Mouse (Mus musculus) cerebellum, postnatal 14 days (tissue): Measurements from ENCODE around the gene Ano1.

Source experiments
- DNase-seq, 2 experiments: peaks; one replicate each; pipeline ENCODE4 v3.0.0; 2021; ENCODE audit warnings: mixed read lengths in 2 of 2

Ano1 gene

DNA sequence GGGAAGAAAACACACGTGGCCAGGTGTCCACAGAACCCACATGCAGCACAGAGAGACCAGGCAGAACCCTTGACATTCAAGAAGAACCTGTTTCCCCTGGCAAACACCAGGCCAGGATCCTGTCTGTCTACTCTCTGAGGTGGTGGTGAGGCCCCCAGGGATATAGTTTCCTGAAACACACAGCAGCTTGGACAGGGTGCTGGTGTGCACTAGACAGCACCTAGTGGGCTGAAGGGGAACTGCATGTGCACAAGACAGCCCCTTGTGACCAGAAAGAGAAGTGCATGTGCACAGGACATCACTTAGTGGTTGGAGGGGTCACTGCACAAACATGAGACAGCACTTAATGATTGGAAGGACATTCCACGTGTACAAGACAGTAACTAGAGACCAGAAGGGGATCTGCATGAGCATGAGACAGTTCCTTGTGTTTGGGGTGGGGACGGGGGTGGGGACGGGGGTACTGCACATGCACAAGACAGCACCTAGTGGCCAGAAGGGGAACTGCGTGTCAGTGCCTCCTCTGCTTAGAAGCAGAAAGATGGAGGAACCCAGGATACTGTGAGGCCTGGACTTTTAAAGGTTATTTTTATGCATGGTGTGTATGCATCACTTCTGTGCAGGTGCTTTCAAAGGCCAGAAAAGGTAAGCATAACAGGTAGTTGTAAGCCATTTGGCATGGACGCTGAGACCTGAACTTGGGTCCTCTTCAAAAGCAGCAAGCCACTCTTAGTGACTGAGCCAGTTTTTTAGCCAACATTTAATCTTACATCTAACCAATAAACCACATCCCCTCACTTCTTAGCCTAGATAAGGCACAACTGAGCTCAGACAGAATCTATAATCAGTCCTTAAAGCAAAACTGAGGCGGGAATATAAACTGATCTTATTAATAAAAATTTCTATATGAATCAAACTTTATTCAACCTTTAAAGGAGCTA, 54.7 kb downstream of the Ano1 start:
- DNase-seq = peak in 1 of 2 experiments; percentile 41

DNA sequence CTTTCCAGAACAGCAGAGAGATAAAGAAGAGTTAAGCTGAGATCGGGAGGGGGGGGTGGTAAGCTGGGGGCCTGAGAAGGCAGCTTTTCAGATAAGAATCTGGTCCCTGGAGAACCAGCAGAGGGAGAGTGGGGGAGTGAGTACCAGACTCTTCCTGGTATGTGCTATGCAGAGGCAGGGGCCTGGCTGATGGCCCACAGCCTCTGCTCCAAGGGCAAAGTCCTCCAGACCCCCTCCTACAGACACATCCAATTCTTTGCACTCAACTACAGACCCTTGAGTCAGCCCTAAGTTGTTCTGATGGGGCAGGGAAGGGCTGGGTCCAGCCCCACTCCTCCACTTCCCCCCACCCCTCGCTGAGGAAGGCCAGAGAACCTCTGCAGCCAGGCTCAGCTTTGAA, 61.9 kb downstream of the Ano1 start:
- no peak for DNase-seq

DNA sequence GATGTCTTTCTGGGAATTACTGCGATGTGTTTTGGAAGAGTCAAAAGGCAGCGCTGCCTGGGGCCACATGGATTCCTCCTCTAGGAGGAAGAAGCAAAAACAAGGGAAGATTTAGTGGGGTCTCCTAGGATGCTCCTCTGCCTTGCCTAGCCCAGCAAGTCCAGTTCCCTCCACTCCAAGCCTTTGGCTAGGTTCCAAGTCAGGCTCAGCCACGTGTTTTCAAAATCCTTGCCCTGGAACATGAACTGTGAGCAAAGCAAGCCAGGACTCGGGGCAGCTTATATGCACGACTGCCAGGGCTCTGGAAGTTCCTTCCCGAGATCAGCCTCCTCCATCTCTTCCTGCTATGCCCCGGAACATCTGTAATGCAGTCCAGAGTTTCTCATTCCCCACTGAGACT, 62.6 kb downstream of the Ano1 start:
- peak; percentile 14 to 17 for DNase-seq

DNA sequence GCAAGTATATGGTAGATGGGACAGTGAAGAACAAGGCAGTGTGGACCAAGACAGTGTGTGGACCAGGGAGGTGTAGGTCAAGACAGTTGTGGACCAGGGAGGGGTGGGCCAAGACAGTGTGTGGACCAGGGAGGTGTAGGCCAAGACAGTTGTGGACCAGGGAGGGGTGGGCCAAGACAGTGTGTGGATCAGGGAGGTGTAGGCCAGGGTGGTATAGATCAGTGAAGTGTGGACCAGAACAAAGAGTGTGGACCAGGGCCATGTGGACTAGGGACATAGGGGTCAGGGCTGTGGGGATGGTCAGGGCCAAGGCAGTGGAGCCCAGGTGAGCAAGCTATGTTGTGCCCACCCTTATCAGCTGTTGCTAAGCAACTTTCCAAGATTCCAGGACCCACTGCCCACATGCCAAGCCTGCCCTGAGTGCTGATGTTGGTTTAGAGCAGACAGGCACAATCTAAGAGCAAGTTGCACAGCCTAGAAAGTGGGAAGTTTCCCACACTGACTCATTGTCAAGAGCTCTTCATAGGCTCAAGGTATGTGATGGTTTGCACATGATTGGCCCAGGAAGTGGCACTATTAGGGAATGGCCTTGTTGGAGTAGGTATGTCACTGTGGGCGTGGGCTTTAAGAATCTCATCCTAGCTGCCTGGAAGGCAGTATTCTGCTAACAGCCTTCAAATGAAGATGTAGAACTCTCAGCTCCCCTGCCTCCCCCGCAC, 64.0 kb downstream of the Ano1 start:
- DNase-seq = no peak

DNA sequence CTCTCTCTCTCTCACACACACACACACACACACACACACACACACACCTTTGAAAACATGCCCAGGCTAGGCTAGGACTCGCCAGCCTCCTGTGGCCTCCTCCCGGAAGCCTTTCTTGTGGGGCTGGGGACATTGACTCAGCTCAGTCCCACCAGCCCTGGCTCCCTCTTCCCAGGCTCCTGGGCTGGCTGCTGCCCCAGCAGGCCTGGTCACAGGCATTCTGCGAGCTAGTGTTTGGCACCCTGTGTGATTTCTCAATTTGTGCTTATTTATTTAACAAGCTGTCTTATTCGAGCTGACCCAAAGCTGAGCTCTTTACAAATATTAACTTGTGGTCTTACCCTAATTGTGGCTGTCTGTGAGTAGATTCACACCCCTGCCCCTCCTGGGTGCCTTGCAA, 66.8 kb downstream of the Ano1 start:
- DNase-seq = peak; percentile 9 to 10

DNA sequence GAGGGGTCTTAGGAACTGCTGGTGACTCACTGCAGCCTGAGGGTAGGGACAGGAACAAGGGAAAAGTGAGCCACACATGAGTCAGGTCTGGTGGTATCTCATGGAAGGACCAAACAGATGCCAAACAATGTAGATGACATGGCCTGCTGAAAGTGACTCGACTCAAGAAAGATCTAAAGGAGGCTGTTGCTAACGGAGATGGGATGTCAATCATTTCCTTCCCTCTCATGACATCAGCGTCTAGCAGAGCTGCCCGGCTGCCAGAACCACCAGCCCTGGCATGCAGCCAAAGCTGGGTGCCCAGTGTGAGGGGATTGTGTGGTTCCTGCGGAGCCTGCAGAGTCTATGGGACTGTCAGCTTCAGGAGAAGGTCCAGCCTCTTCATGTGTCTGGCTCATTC, 67.3 kb downstream of the Ano1 start:
- DNase-seq = peak; percentile 42 to 68

DNA sequence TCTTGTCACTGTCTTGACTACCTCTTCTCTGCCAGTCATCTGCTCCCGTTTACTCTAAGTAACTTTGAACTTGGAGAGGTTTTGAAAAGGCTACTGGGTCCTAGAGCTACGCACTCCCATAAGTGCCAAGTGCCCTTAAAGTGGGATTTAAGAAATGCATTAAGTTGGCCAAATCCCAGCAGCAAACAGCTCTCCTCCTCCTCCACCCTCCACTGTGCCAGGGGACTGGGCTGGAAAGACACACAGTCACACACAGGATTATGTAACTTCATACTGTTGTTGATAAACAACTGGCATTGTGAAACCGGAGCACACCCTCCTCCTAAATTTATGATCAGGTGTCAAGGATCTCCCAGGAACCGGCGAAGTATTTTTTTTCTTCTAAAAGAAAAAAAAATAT, 71.7 kb downstream of the Ano1 start:
- DNase-seq = no peak

DNA sequence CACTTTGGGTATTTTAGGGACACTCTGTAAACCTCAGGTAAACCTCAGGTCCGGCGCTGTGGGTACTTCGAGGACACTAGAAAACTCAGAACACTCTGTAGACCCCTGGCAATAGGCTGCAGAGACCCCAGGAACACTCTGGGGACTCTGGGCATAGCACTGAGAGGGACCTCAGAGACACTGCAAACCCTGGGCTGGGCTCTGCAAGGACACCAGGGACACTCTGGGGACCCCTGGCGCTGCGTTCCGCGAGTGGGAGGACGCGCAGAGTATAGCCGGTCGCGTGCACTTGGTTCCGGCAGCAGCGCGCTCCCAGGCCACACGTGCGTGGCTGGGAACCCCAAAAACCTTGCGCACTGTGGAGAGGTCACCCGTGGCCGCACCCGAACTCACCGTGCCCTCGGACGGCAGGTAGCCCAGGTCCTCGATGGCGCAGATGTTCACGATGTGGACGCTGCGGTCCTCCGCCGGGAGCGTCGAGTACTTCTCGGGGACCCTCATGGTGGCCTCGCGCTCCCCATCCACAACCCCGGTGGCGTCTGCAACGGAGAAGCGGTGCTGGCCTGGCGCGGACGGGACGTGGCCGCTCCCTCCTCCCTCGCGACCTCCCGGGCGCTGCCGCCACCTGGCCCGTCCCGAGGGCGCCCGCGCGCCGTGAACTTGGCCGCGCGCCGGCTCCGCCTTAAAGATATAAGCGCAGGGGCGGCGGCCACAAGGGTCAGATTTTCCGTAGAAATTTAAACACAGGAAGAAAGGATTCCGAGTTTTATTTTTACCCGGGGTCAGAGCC, 73.3 kb downstream of the Ano1 start:
- peak; percentile 15 to 23 for DNase-seq

DNA sequence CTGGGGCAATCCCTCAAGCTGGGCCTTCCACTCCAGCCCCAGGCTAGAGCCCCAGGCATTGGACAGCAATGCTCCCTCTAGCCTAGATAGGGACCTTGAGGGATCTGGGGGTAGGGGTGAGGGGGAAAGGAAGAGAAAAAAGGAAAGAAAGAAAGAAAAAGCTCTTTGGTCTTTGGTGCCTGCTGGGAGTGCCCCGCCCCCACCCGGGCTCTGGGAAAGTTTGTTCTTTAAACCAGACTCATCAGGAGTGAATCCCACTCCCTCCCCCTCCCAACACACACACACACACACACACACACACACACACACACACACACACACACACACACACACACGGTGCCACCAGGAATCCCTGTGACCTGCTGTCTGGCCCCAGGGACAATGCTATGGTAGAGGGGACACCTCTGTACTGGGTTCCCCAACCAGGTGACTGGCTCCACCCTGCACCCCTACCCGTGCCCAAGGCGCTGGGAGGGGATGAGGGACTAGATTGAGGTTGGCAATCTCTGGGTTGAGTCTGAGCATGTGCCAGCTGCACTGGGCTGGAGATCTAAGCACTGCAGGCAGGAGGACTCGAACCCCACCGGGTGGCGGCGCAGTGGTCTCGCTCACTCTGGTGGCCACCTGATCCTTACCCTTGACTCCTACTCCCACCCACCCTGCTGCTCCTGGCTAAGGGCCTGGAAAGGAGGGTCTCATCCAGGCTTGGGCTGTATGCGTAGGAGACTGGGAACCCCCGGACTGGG, 74.3 kb downstream of the Ano1 start:
- peak in 1 of 2 experiments; percentile 16 for DNase-seq

DNA sequence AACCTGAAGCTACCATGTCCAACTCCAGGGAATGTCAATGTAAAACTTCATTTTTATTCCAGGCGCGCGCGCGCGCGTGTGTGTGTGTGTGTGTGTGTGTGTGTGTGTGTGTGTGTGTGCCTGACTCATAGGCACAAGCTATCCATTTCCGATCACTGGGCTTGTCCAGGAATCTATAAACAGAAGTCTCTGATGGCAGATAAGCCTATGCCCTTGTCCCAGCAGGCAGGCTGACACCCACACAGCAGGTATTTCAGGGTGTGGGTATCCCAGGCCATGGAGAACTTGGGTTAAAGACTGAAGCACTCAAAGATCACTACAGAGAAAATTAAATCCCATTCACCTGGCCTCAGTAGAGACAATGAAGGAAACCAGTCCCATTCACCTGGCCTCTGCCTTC, 76.1 kb downstream of the Ano1 start:
- no peak for DNase-seq

DNA sequence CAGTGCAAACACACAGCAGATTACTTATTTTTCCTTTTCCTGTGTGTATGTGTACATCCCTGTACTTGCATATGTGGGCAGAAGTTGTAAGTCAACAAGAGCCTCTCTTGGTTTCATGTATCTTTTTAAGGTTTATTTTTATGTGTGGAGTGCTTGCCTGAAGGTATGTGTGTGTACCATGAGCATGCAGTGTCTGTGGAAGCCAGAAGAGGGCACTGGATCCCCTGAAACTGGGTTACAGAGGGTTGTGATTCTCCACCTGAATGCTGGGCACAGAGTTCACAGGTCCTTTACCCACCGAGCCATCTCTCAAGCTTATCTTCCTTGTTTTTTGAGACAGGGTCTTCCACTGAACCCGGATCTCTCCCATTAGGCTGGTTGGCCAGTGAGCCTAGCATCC, 81.9 kb downstream of the Ano1 start:
- DNase-seq = no peak

DNA sequence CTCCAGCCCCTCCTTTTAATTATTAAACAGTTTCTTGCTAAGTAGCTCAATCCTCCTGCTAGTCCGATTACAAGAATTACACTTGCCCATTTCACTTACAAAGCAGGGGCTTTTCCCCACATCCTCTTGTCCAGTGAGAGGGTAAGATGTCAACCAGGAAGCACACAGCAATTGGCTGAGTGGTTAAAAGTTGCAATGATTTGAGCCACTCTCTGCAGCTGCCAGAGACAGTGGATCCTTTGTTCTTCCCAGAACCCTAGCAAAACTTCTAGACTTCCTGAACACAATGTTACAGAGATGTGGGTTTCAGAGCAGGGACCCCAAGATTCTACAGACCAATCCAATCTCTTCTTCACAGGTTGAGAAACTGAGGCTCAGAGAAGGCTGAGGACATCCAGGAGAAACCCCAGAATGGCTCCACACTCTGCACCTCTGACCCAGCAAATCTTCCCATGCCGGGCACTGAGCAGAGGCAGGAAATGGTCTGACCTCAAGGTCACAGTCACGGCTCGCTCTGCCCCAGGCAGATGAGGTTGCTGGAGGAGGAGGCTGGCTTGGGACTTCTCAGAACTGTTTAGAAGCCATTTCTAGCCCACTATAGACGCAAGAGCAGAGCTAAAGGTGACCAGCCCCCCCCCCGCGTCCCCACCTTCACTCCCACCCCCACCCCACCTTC, 83.0 kb downstream of the Ano1 start:
- no peak for DNase-seq

DNA sequence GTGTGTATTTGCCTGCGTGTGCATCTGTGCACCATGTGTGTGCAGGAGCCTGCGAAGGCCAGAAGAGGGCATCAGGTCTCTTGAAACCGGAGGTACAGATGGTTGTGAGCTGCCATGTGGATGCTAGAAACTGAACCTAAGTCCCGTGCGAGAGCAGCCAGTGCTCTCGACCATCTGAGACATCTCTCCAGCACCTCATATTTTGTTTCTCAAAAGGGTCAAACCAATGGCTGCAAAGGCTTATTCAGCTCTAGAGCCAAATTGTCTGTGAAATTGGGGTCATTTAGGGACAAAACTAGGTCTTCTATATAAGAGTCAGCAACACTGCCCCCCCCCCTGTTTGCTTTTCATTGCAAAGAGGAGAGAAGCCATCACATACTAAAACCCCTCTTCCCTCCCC, 84.7 kb downstream of the Ano1 start:
- DNase-seq = no peak

DNA sequence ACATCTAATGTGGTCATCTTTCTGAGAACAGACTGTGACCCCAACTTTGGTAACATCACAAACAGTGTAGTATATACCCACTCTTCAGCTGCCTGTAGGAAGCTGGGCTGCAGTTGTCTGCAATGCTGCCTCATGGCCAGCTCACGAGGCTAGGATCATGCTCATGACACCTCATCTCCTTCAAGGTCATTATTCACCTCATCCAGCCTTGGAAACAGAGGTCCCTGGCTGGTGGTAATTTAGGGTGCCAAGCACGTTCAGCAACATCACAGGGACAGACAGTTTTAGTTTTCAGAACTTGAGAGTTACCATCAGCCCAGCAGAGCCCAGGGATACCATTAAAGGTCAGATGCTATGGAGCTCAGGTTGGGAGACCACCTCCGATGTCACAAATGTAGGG, 86.2 kb downstream of the Ano1 start:
- DNase-seq = no peak

DNA sequence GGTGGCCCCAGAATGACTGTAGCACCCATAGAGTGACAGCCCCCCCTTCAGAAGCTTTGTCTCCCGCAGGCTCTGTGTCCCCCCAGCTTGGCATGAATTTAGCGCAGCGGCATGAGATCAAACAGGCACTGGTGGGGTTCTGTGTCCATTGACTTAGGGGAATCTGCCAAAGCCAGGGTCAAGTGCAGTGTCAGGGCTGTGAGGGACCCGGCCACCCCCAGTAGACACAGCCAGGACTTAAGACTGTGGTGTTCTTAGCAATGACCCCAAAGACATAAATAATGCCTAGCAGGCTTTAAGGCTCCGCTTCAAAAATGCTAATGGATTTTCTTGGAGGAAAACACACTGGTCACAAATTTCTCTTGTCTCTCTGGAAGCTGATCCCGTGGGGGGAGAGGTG, 88.2 kb downstream of the Ano1 start:
- no peak for DNase-seq

DNA sequence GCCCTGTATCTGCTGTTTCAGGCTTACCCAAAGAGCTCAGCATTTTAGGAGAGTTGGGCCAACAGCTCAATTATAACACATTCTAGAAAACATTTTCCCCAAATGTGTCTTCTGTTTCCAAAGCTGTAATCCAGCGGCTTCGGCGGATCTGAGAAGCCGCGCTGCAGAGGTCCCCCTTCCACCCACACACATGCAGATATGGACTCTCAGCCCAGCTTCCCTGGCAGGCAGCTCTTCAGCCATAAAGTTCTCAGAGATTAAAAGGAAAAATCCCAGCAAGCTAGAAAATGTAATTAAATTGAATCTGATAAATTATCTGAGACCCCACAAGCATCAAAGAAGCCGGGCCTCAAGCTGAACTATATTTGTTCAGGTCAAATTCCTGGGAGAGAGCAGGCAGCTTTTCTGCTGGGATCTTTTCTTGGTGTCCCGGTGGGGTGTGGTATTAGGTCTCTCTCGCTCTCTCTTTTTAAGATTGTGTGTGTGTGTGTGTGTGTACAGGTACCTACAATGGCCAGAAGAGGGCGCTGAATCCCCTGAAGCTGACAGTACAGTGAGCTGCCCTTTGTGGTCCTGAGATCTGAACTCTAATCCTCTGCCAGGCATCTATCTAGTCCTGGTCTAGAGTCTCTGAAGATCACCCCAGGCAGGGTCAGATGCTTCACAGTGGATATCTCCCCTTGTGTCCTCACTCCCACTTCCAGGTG, 95.4 kb downstream of the Ano1 start:
- no peak for DNase-seq

DNA sequence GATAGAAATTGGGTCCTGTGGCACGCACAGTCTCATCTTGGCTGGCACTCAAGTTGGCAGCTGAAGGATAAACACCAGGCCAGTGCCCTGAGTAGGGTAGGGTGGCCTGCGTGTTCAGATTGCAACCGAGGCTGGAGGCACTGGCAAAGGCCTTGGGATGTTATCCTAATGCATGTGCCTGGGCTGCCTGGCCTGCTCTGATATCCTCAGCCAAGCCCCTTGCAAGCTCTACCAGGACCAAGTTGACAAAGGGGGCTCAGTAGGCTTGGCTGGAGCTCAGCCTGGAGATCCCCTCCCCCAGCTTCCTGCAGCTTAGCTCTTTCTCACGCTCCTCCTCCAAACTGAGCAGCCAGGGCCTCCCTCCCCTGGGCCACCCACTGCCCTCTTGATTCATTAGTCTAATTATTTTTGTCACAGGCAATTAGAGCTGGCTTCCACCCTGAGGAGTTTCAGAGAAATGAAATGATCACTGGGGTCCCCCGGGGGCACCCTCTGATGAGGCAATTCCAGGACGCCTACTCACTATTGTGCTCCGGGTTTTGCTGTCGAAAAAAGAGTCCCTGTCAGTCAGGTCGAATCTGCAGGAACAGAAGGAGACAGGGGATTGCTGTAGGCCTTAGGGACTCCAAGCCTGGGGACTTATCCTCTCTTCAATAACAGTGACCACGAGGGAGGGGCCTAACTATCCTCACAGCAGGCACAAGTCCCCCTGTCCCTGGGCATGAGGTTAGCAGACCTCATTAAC, 97.9 kb downstream of the Ano1 start:
- DNase-seq = peak; percentile 54

DNA sequence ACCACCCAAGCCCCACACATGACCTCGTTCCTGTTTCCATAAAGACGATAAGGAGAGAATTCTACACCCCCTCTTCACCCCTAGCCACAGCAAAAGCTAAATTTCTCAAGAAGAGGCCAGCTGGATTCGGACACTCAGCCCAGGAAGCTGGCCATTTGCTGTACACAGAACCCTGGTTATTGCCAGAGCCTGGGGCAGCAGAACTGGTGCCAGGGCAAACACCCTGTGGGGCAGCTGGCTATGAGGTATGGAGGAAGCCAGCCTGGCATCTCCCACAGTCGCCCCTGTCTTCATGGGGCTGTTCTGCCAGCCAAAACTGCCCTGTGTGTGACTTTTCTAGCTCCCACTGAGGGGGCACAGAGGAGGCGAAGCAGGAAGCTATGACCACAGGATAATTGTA, 104.2 kb downstream of the Ano1 start:
- DNase-seq = peak; percentile 48

DNA sequence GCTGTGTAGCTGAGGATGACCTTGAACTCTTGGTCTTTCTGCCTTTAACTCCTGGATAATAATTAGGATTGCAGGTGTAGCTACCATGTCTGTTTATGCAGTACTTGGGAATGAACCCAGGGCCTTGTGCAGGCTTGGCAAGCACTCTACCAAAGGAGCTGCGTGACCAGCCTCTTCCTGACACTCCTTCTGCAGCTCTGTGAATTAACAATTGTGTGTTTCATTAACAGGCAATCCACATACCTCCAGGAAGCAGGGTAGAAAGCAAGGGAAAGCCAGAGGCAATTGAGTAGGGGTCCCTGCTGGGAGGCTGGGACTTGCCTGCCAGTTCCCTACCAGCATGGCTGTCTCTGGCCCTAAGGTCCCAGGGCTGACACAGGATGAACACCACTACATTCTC, 111.0 kb downstream of the Ano1 start:
- no peak for DNase-seq

DNA sequence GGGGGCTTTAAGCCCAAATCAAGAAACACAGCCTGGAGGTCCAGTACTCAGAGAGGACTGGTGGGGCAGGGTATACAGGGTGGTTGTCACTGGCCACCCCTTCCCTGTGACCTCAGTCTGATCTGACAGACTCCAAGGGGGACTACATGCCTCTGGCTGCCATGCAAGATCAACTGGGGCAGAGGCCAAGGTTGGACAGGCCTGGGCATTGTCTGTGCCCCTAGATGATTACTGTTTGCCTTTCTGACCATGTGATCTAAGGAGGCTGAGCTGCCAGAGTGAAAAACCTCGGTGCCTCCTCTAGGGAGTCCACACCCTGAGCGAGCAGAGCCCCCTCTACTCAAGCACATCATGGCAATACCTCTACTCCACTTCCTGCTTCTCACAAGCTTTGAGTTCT, 115.8 kb downstream of the Ano1 start:
- no peak for DNase-seq

DNA sequence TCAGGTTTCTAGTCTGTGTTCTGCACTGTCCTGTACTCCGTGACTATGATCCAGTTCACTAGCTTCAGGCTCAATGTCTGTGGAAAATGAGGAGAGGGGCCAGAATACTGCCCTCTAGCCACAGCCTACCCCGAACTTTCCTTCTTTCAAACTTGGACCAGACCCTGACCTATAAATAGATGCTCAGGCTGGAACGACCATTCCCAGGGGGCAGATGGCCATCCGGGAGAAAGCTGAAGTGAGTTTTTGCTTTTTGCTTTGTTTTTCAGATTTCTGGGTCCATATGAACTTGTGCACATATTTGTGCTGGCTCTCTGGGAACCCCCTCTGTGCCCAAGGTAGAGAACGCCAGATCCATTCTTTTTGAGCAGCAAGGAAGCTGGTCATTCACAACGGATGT, 116.9 kb downstream of the Ano1 start:
- no peak for DNase-seq
